Mouse (Mus musculus) embryonic facial prominence, embryonic 11.5 days (tissue): Measurements from ENCODE around the gene Snx29. TPM values are rescaled to one million over a fixed set of nuclear protein-coding genes. Genes with fewer than 3 reads are reported as not detected.

Experiments
- ATAC-seq: fragments of 200-750 bp; cut with Nextera tagmentation; replicated peaks from 2 replicates; pipeline ENCODE4 v1.8.0; 2017; ENCODE audit warnings: low read depth; ENCODE audit not compliant: insufficient number of reproducible peaks, low FRiP score, low TSS enrichment
- DNase-seq: peaks from one replicate; pipeline ENCODE4 v3.0.0-alpha.2; 2015; ENCODE audit warnings: low spot score
- H3K27ac ChIP-seq: fragments of 300-500 bp; sonication (generic); replicated peaks from 2 replicates; pipeline ENCODE4 v1.5.1; 2014; ENCODE audit warnings: mild to moderate bottlenecking, low read depth, low read length, control low read depth
- H3K27me3 ChIP-seq: fragments of 300-500 bp; sonication (generic); 2 replicates; pipeline ENCODE4 v1.6.1; 2014; ENCODE audit warnings: mild to moderate bottlenecking, low read length, moderate library complexity, mixed read lengths; ENCODE audit not compliant: control insufficient read depth, insufficient read depth
- H3K36me3 ChIP-seq: fragments of 300-500 bp; sonication (generic); replicated peaks from 2 replicates; pipeline ENCODE4 v1.6.1; 2014; ENCODE audit warnings: low read depth, mild to moderate bottlenecking, low read length, moderate library complexity, mixed read lengths; ENCODE audit not compliant: control insufficient read depth, insufficient read depth
- H3K4me1 ChIP-seq: fragments of 300-500 bp; sonication (generic); 2 replicates; pipeline ENCODE4 v1.6.1; 2014; ENCODE audit warnings: low read length, mixed read lengths; ENCODE audit not compliant: control insufficient read depth, insufficient read depth
- H3K4me2 ChIP-seq: fragments of 300-500 bp; sonication (generic); 2 replicates; pipeline ENCODE4 v1.6.1; 2014; ENCODE audit warnings: low read depth, mild to moderate bottlenecking, control low read depth, low read length, moderate library complexity
- H3K4me3 ChIP-seq: fragments of 300-500 bp; sonication (generic); 2 replicates; pipeline ENCODE4 v1.5.1; 2014; ENCODE audit warnings: low read depth, low read length, control low read depth
- H3K9ac ChIP-seq: fragments of 300-500 bp; sonication (generic); replicated peaks from 2 replicates; pipeline ENCODE4 v1.6.1; 2014; ENCODE audit warnings: mild to moderate bottlenecking, control low read depth, low read length
- H3K9me3 ChIP-seq: fragments of 300-500 bp; sonication (generic); replicated peaks from 2 replicates; pipeline ENCODE4 v1.6.1; 2016; ENCODE audit warnings: mild to moderate bottlenecking, low read length, inconsistent platforms, mixed read lengths; ENCODE audit not compliant: control insufficient read depth
- WGBS: fragments of 180-500 bp; shearing (Covaris S2); extraction: QIAGEN DNeasy Blood & Tissue Kit; methylation state at CpG from one replicate; pipeline ENCODE4 v1.1.7; 2014; 5-methylcytosine and 5-hydroxymethylcytosine counted together
- polyA plus RNA-seq: library from polyadenylated mRNA; unstranded; fragments of >200 nt; fragmentation: Nextera tagmentation; extraction: Ambion mirVana; gene quantifications from 2 replicates; pipeline ENCODE4 v1.2.1, GENCODE M21; 2014

Gene Snx29
- polyA plus RNA-seq, 1 experiment from 2014 or later, result 7.0 TPM

- WGBS, result 75% methylated on average over 3 of the region's 3 CpGs
- no peak overlapping the region for H3K4me3 ChIP-seq
- no peak overlapping the region for H3K4me2 ChIP-seq
- H3K36me3 ChIP-seq, result no peaks in the 10 kb centered on the region
- H3K4me1 ChIP-seq, result no peaks in the 10 kb centered on the region
- DNase-seq, result no peak
- H3K27me3 ChIP-seq, result no peaks in the 10 kb centered on the region
- ATAC-seq, result no peak
- no peaks in the 10 kb centered on the region for H3K9me3 ChIP-seq
- H3K27ac ChIP-seq, result no peak overlapping the region
- H3K9ac ChIP-seq, result no peak overlapping the region
Measured at GRCm38 (mm10) chr16:11685735-11686340, 363.1 kb downstream of the Snx29 start.

- H3K4me2 ChIP-seq, result no peak overlapping the region
- DNase-seq (no peak), ATAC-seq (no peak)
- H3K9ac ChIP-seq, result no peak overlapping the region
- no peak overlapping the region for H3K4me3 ChIP-seq
- no peaks in the 10 kb centered on the region for H3K9me3 ChIP-seq
- no peaks in the 10 kb centered on the region for H3K27me3 ChIP-seq
- H3K27ac ChIP-seq, result no peak overlapping the region
- H3K4me1 ChIP-seq, result no peaks in the 10 kb centered on the region
- H3K36me3 ChIP-seq, result no peaks in the 10 kb centered on the region
Measured at GRCm38 (mm10) chr16:11687836-11688235, 365.1 kb downstream of the Snx29 start.

GRCm38 (mm10) chr16:11688281-11689005, 365.7 kb downstream of the Snx29 start:
- Histone ChIP-seq H3K27me3 (no peaks in the 10 kb centered on the region), H3K9me3 (no peaks in the 10 kb centered on the region), H3K27ac (no peak overlapping the region), H3K4me2 (no peak overlapping the region), H3K4me3 (no peak overlapping the region), H3K4me1 (no peaks in the 10 kb centered on the region), H3K9ac (no peak overlapping the region), H3K36me3 (no peaks in the 10 kb centered on the region)
- DNase-seq, result no peak
- WGBS, result 63% methylated on average over 4 of the region's 4 CpGs
- ATAC-seq, result no peak

- Histone ChIP-seq H3K4me3 (no peak overlapping the region), H3K27me3 (no peaks in the 10 kb centered on the region), H3K9ac (no peak overlapping the region), H3K36me3 (no peaks in the 10 kb centered on the region), H3K9me3 (no peaks in the 10 kb centered on the region), H3K4me1 (no peaks in the 10 kb centered on the region), H3K27ac (no peak overlapping the region), H3K4me2 (no peak overlapping the region)
- no peak for DNase-seq
- 90% methylated on average over 8 of the region's 8 CpGs for WGBS
- no peak for ATAC-seq
Measured at GRCm38 (mm10) chr16:11690097-11690496, 367.4 kb downstream of the Snx29 start.

- no peaks in the 10 kb centered on the region for H3K36me3 ChIP-seq
- no peak overlapping the region for H3K9ac ChIP-seq
- H3K9me3 ChIP-seq, result no peaks in the 10 kb centered on the region
- no peak for DNase-seq
- H3K4me3 ChIP-seq, result no peak overlapping the region
- ATAC-seq, result no peak
- H3K4me1 ChIP-seq, result no peaks in the 10 kb centered on the region
- H3K4me2 ChIP-seq, result no peak overlapping the region
- H3K27me3 ChIP-seq, result no peaks in the 10 kb centered on the region
- H3K27ac ChIP-seq, result no peak overlapping the region
- 74% methylated on average over 4 of the region's 4 CpGs for WGBS
Measured at GRCm38 (mm10) chr16:11690756-11691155, 368.0 kb downstream of the Snx29 start.

GRCm38 (mm10) chr16:11691487-11692200, 368.9 kb downstream of the Snx29 start:
- no peak overlapping the region for H3K4me2 ChIP-seq
- H3K27me3 ChIP-seq, result no peaks in the 10 kb centered on the region
- whole genome bisulfite sequencing, result 72% methylated on average over 9 of the region's 9 CpGs
- no peak overlapping the region for H3K4me3 ChIP-seq
- no peaks in the 10 kb centered on the region for H3K36me3 ChIP-seq
- H3K9me3 ChIP-seq, result no peaks in the 10 kb centered on the region
- no peak for DNase-seq
- no peak for ATAC-seq
- H3K27ac ChIP-seq, result no peak overlapping the region
- no peaks in the 10 kb centered on the region for H3K4me1 ChIP-seq
- H3K9ac ChIP-seq, result no peak overlapping the region

- no peak for DNase-seq
Measured at GRCm38 (mm10) chr16:11692744-11693143, 370.0 kb downstream of the Snx29 start.

GRCm38 (mm10) chr16:11694386-11694785, 371.7 kb downstream of the Snx29 start:
- H3K9ac ChIP-seq, result no peak overlapping the region
- H3K27ac ChIP-seq, result no peak overlapping the region
- H3K36me3 ChIP-seq, result no peaks in the 10 kb centered on the region
- H3K4me3 ChIP-seq, result no peak overlapping the region
- no peak for ATAC-seq
- no peaks in the 10 kb centered on the region for H3K9me3 ChIP-seq
- H3K4me1 ChIP-seq, result no peaks in the 10 kb centered on the region
- DNase-seq, result no peak
- WGBS, result 66% methylated on average over 4 of the region's 4 CpGs
- H3K4me2 ChIP-seq, result no peak overlapping the region
- H3K27me3 ChIP-seq, result no peaks in the 10 kb centered on the region

More at GRCm38 (mm10) chr16:11692744-11693143, 370.0 kb downstream of the Snx29 start:
- Histone ChIP-seq H3K4me1 (no peaks in the 10 kb centered on the region), H3K4me3 (no peak overlapping the region), H3K9me3 (no peaks in the 10 kb centered on the region), H3K4me2 (no peak overlapping the region), H3K27ac (no peak overlapping the region), H3K9ac (no peak overlapping the region), H3K36me3 (no peaks in the 10 kb centered on the region), H3K27me3 (no peaks in the 10 kb centered on the region)
- no peak for ATAC-seq
- WGBS, result 71% methylated on average over 5 of the region's 5 CpGs
